Mouse (Mus musculus) 416B (cell line): ENCODE measurements at regions not wholly inside any gene's neighbourhood (a gene's known extent, or its start where the extent isn't known, plus 50 kb on each side); places are given as distances from the start of the nearest gene placed in this dataset.

Experiments
- DNase-seq: peaks from one replicate; pipeline ENCODE4 v3.0.0; 2011; ENCODE audit warnings: low read depth

DNA sequence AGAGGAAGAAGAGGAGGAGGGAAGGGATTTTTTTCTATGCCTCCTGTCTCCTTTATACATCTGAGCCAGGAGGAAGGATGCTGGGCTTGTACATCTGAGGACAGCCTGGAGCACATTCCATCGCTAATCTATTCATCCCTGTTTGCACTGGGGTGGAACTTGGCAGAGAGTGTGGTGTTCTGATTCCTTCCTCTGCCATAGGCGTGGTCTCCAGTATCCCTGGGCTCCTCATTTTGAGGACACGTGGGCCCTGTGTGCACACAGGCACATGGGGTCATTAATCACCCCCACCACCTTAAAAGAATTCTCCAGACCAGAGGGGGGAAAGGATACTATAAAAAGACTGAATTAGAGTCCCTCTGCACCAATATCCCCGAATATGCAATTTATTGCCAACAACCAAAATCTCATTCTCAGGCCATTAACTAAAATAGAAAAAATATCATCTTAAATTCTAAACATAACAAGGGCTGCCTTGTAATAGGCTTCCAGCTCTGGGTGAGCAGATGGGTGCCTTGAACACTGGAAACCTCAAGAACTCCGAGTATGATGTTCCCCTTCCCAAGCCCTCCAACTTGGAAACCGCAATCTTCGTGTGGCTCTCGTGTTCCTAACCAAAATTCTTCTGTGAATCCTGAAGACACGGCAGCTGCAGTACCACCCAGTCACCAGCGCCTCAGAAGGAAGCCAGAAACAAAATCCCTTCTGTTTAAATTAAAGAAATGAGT lies 254.7 kb downstream of the Cxcl12 start:
- no peak for DNase-seq

- DNase-seq: no peak
Observed at GRCm38 (mm10) chr6:117426363-117426762, 258.0 kb downstream of the Cxcl12 start.

DNA sequence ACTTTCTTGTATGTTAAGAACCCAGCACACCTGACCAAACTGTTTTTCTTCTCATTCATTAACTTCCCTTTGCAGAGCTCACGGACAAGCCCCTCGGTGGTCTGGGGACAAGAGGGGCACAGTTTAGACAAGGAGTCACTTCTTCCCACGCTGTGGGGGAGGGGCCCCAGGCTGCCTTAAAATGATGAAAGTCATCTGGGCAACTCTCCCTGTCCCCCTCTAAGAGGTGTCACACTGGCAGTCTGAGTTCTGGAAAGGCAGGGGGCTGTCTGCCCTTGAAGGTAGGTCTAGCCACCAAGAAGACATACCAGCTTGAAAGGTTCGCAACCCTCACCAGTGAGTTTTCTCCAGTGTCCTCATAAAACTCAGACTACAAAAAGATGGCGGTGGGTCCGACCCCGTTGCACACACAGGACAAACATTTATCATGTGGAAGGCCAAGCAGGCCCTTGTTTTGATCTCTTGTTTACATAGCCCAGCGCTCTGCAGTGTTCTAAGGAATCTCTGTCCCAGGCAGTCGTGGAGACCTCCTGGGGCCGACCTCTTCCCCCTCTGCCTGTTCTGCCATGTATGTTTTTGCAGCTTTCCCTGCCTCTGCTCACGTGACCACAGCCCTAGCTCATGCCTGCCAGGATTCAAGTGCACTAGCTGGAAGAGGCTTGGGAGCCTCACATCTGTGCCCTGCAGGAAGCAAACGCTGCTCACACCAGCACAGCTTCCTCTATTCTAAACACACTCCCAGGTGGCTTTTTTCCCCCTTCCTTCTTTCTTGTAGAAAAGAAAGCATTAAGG lies 259.2 kb downstream of the Cxcl12 start:
- DNase-seq: no peak

DNA sequence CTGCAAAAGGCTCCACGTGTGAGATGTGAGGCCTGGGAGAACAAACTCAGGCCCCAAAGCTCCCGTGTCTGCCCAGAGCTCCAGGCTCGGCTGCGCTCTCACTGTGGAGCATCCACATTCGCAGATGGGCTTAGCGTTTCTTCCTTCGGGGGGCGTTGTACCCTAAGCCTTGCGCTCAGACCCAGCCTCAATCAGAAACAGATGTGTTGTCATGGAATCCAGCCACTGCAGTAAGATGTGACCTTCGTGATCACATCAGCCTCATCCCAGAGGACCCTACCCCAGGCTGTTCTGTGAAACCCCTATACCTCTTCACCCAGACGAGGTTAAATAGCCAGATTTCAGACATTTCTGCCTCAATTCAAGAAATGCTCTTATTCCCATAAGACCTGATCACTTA lies 260.1 kb downstream of the Cxcl12 start:
- DNase-seq: no peak

DNA sequence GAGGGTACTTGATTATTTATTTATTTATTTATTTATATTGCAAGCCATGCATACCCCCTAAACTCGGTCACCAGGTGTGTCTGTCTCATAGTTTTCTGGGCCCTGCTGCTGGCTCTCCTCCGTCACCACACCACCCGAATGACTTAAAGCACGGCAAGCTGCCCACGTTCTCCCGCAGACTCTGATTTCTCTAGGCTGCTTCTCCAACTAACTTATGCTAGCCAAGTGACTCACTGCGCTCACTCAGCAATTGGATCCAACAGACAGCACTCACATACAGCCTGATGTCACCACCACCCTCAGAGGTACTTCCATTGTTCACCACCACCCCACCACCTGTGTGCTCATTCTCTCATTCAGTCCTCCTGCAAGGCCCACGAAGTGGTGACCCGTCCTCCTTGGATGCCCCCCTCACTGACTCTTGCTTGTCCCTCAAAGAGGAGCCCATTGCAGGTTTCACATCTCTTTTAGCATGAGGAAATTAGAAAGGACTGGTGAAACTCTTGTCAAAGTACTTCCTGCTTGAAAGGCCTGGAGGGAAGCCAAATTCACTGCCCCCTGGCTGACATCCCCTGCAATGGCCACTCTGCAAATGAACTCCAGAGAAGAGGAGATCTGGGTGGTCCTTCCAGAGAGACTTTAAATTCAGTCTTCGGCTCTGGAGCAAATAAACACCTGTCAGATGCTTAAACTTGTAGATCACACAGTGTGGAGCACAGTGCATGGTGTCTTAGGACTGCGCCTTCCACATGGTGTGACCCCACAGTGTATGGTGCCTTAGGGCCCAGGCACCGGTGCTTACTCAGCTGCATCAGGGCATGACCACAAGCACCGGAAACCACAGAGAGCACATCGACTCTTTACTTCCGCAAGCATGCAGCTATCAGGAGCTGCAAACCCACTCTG lies 262.8 kb downstream of the Cxcl12 start:
- peak; percentile 86 for DNase-seq

DNA sequence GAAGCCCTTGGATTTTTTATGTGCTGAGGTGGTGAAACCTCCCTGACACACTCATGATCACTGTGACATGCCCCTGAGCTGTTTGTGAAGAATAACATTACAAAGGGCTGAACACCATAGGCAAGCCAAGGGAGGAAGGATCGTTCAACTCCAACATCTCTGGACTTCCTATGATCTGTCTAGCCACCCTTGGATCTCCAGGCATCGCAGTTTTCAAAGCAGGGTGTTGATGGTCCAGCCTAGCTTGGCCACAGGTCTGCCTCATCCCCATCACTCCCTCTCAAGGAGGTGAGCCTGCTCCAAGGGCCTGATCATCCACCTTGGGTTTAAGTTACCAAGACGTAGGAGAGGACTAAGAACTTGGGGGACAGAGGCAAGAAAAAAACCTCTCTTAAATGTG lies 268.5 kb downstream of the Cxcl12 start:
- no peak for DNase-seq

DNA sequence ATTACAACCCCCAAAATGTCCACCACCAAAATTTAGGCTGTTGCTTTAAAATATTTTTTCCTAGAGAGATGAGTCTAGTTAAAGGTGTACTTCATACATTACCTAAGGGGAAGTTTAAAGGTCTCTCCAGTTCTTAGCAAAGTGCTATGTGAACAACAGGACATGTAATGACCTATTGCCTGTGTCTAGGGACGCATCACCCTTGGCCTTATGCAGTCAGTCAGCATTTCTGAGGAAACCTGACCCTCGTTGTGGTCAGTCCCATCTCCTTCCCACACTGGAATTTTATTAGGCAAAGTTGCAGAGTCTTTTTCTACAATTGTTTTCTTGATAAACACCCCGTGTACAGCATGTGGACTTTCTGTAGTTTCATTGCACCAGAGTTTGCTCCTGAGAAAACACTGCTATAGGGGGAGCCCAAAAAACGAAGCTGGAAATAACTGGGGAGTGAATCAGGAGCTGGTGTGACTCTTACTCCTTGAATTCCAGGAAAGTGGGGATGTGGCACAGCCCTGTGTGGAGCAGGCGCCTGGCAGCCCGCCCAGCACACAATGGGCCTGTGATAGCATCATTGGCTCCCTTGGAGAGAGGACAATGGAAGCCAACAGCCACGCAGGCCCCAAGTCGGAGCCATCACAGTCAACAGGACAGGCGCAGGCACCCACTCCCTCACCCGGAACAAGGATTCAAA lies 269.2 kb downstream of the Cxcl12 start:
- no peak for DNase-seq

GRCm38 (mm10) chr6:117448652-117449051 lies 280.3 kb downstream of the Cxcl12 start:
- no peak for DNase-seq

- no peak for DNase-seq
Observed at GRCm38 (mm10) chr6:117451001-117451400, 282.7 kb downstream of the Cxcl12 start.

DNA sequence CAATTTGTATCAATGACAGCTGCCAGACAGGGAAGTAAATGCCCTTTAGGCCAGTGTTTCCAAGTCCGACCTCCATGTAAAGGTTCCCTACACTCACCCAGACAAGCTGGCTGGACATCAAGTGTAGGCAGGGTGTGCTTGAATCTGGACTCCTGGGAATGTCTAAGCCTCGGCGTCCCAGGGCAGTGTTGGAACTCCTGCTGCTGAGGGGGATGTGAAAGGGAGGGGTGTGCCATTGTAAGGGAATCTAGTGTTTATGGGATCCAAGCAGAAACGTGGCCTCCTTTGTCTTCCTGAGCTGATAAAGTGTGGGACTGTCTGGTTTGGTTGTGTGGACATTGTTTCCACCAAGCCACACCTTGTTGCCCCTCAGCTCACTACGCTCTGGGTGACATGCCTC lies 291.9 kb downstream of the Cxcl12 start:
- no peak for DNase-seq

DNA sequence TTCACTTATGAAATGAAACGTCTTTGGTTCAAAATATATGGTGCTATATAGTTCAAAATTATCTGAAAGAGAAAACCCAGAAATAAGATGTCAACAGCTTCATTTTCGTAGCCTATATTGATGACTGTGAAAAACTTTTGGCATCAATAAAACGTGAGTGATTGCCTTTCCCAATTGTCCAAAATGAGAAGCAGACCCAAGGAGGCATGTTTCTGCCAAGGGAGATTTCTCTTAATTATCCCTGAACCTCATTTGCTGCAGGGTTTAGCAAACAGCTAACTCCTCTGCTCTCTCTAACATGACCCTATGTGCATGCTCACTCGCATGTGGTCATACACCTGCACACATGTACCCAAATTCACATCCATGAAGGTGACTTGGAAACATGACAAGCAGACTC lies 296.8 kb downstream of the Cxcl12 start:
- no peak for DNase-seq

DNA sequence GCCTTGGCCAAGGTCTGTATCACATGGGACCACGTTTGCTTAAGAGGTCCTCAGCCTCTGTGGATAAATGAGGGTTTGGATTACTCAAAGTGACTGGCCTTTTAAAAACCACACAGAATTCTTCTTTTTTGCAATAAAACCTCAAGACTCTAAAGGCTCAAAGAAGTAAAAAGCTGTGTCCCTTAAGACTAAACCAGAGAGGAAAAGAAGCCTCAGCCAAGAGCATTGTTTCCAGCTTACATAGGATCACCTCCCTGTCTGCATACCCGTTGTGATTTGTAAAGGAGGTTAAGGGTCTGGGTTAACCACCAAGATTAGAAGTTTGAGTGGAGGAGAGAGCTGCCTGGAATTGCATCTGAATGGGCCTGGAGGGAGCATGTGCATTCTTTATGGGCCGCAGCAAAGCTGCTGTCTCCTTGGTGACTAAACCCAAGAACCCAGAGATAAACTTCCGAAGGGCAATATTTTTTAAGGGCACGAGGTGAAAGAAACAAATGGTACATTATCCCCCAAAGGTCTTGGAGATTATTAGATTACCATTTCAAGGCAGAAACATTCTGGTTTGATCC lies 297.4 kb downstream of the Cxcl12 start:
- DNase-seq: no peak

- DNase-seq: no peak
Observed at GRCm38 (mm10) chr6:117479376-117479775, 311.0 kb downstream of the Cxcl12 start.

DNA sequence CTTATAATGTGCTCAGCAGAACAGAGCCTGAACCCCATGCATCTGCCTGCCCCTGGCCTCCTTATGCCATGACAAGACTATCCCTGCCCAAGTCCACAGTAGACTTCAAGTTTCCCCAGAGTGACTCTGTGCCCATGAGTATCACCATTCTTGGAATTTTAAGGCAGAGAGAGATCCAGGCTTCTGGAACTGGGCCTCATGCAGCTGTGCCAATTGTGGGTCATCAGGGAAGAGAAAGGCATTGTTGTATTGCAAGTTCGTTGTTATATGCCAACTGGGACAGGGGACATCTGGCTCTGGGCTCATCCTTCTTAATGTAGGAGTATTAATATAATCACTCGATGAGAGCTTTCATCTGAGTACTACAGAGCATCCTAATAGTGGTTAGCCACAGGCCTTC lies 312.1 kb downstream of the Cxcl12 start:
- DNase-seq: no peak

GRCm38 (mm10) chr6:117489161-117489560 lies 320.8 kb downstream of the Cxcl12 start:
- no peak for DNase-seq

DNA sequence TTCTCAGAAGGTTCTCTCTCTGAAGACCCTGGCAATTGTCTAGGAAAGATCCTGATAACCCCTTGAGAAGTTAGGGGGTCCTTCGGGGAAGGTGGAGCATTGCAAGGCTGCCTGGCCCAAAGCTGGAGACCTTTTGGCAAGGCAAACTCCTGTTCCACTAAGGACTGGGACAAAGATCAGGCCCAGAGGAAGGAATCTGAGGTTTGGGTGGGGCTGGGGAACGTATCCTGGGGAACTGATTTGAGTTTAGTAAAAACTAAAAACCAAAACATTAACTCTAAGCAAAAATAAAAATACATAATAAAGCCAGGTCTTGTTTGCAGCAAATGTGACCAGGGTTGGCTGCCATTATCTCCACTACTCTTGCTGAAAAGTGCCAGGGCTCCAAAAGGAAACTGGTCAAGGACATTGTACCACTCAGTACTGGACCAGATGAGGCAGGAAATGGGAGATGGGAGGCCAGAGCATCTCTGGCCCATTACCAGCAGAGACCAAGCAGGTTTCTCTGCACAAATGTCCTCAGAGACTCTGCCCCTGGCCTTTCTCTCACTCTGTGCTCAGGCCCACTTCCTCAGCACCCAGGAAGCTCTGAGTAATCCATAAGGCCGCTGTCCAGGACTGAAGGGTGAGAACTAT lies 321.5 kb downstream of the Cxcl12 start:
- no peak for DNase-seq

- no peak for DNase-seq
Observed at GRCm38 (mm10) chr6:117494971-117495370, 326.6 kb downstream of the Cxcl12 start.

GRCm38 (mm10) chr6:117497337-117497736 lies 329.0 kb downstream of the Cxcl12 start:
- peak; percentile 20 for DNase-seq

DNA sequence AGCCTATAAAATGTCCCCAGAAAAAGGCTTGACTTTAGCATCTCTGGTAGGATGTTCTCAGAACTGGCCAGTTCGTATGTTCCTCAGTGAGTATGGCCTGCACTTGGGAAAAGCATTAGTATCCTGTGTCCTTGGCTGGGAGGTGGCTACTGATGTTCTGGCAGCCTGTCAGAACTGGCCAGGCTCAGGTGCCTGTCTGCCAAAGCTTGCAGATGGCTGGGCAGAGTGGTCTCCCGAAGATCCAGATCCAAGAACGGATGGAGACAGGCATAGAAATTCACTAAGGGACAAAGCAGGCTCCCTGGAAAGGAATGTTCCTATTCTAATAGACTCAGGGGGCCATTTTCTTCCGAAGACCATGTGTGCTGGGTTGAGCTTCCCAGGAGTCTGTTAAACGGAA lies 329.6 kb downstream of the Cxcl12 start:
- no peak for DNase-seq

GRCm38 (mm10) chr6:117502346-117502745 lies 334.0 kb downstream of the Cxcl12 start:
- DNase-seq: no peak

DNA sequence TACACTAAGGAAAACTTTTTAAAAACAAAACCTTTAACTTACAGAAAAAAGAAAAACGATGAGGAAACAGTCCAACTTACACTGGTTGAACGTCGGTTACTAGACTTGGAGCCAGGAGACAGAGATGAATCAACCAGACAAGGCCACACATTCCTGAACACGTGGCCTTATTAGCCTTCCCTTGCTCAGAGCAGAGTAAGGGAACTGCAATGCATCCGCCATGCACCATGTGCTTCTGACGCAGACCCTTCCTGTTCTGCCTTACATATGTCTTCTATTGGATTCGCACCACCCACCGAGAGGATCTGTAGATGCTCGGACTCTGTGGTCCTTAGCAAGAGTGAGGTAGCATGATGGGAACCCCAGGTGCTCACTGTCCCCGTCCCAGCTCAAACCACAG lies 336.2 kb upstream of the Zfp637 start:
- DNase-seq: no peak
